Mouse (Mus musculus): ENCODE measurements around the gene Mgll.

The Mgll gene

GRCm38 (mm10) chr6:88833340-88834140 lies 109.3 kb downstream of the Mgll start:
- DNase-seq, result no peak

GRCm38 (mm10) chr6:88835047-88835446 lies 110.8 kb downstream of the Mgll start:
- DNase-seq, result no peak

GRCm38 (mm10) chr6:88836178-88836819 lies 112.1 kb downstream of the Mgll start:
- no peak for DNase-seq

- no peak for DNase-seq
Observed at GRCm38 (mm10) chr6:88837999-88838398, 113.8 kb downstream of the Mgll start.

- no peak for DNase-seq
Observed at GRCm38 (mm10) chr6:88838613-88839012, 114.4 kb downstream of the Mgll start.

- DNase-seq, result no peak
Observed at GRCm38 (mm10) chr6:88839135-88839970, 115.1 kb downstream of the Mgll start.

GRCm38 (mm10) chr6:88840211-88840610 lies 116.0 kb downstream of the Mgll start:
- DNase-seq, result no peak

- no peak for DNase-seq
Observed at GRCm38 (mm10) chr6:88840791-88841513, 116.7 kb downstream of the Mgll start.

- DNase-seq, result no peak
Observed at GRCm38 (mm10) chr6:88841514-88841780, 117.2 kb downstream of the Mgll start.

- DNase-seq, result peak; percentile 100
Observed at GRCm38 (mm10) chr6:88841781-88842689, 117.8 kb downstream of the Mgll start, which contains the start of gene Abtb1. TSS of gene Abtb1 (minus strand) at chr6:88841984.

GRCm38 (mm10) chr6:88842731-88843151 lies 118.5 kb downstream of the Mgll start:
- DNase-seq, result no peak

GRCm38 (mm10) chr6:88843241-88843640 lies 119.0 kb downstream of the Mgll start:
- DNase-seq, result no peak

- DNase-seq, result no peak
Observed at GRCm38 (mm10) chr6:88843781-88844725, 119.8 kb downstream of the Mgll start.

- no peak for DNase-seq
Observed at GRCm38 (mm10) chr6:88844901-88845565, 120.8 kb downstream of the Mgll start.

- DNase-seq, result no peak
Observed at GRCm38 (mm10) chr6:88847571-88847970, 123.4 kb downstream of the Mgll start.

- no peak for DNase-seq
Observed at GRCm38 (mm10) chr6:88849270-88849669, 125.1 kb downstream of the Mgll start.

- DNase-seq, result no peak
Observed at GRCm38 (mm10) chr6:88850034-88850433, 125.8 kb downstream of the Mgll start.

GRCm38 (mm10) chr6:88854509-88854908 lies 130.3 kb downstream of the Mgll start:
- no peak for DNase-seq

GRCm38 (mm10) chr6:88855636-88856035 lies 131.4 kb downstream of the Mgll start:
- peak; percentile 81 for DNase-seq

GRCm38 (mm10) chr6:88857249-88857648 lies 133.0 kb downstream of the Mgll start:
- DNase-seq, result peak; percentile 71
